Mouse (Mus musculus) heart, embryonic 15.5 days (tissue): Measurements from ENCODE around the gene Bex6. TPM values are rescaled to one million over a fixed set of nuclear protein-coding genes. Genes with fewer than 3 reads are reported as not detected.
A peak's percentile ranks its signal among the peaks of the same experiment; 100 is the strongest.

Experiments
- ATAC-seq: fragments of 200-750 bp; cut with Nextera tagmentation; replicated peaks from 2 replicates; pipeline ENCODE4 v1.8.0; 2017; ENCODE audit warnings: low read depth, moderate TSS enrichment; ENCODE audit not compliant: insufficient number of reproducible peaks, insufficient read depth, low FRiP score
- H3K27ac ChIP-seq: fragments of 300-500 bp; sonication (generic); 2 replicates; pipeline ENCODE4 v1.5.1; 2015; ENCODE audit warnings: mild to moderate bottlenecking, inconsistent platforms
- H3K27me3 ChIP-seq: fragments of 300-500 bp; sonication (generic); 2 replicates; pipeline ENCODE4 v1.6.1; 2015; ENCODE audit warnings: inconsistent platforms
- H3K36me3 ChIP-seq: fragments of 300-500 bp; sonication (generic); 2 replicates; pipeline ENCODE4 v1.6.1; 2015; ENCODE audit warnings: mild to moderate bottlenecking, inconsistent platforms
- H3K4me1 ChIP-seq: fragments of 300-500 bp; sonication (generic); replicated peaks from 2 replicates; pipeline ENCODE4 v1.6.1; 2015; ENCODE audit warnings: inconsistent platforms
- H3K4me2 ChIP-seq: fragments of 300-500 bp; sonication (generic); 2 replicates; pipeline ENCODE4 v1.6.1; 2015; ENCODE audit warnings: inconsistent platforms, mild to moderate bottlenecking, moderate library complexity
- H3K4me3 ChIP-seq: fragments of 300-500 bp; sonication (generic); 2 replicates; pipeline ENCODE4 v1.5.1; 2015; ENCODE audit warnings: mild to moderate bottlenecking, inconsistent platforms
- H3K9ac ChIP-seq: fragments of 300-500 bp; sonication (generic); 2 replicates; pipeline ENCODE4 v1.6.1; 2015; ENCODE audit warnings: mild to moderate bottlenecking, inconsistent platforms
- H3K9me3 ChIP-seq: fragments of 300-500 bp; sonication (generic); replicated peaks from 2 replicates; pipeline ENCODE4 v1.6.1; 2016; ENCODE audit warnings: inconsistent platforms
- WGBS: fragments of 180-500 bp; shearing (Covaris S2); methylation state at CpG from one replicate; pipeline ENCODE4 v1.1.7; 2015; ENCODE audit warnings: mixed read lengths; 5-methylcytosine and 5-hydroxymethylcytosine counted together
- polyA plus RNA-seq: library from polyadenylated mRNA; unstranded; fragments of >200 nt; fragmentation: Nextera tagmentation; extraction: Ambion mirVana; gene quantifications from 2 replicates; pipeline ENCODE4 v1.2.1, GENCODE M21; 2015

Gene Bex6
- polyA plus RNA-seq, 1 experiment from 2014 or later, result not detected

- no peak overlapping the region for H3K4me2 ChIP-seq
- H3K27me3 ChIP-seq, result no peaks in the 10 kb centered on the region
- H3K4me3 ChIP-seq, result no peak overlapping the region
- H3K9me3 ChIP-seq, result no peaks in the 10 kb centered on the region
- ATAC-seq, result no peak
- no peaks in the 10 kb centered on the region for H3K36me3 ChIP-seq
- 84% methylated on average over 8 of the region's 8 CpGs for WGBS
- no peak overlapping the region for H3K9ac ChIP-seq
- no peaks in the 10 kb centered on the region; the same call in 1 of the 2 replicates for H3K4me1 ChIP-seq
- H3K27ac ChIP-seq, result no peak overlapping the region
Measured at GRCm38 (mm10) chr16:32174340-32175005, 5.2 kb upstream of the Bex6 start.

- Histone ChIP-seq H3K4me3 (no peak overlapping the region), H3K36me3 (no peaks in the 10 kb centered on the region), H3K4me2 (no peak overlapping the region), H3K27ac (no peak overlapping the region), H3K9ac (no peak overlapping the region), H3K27me3 (no peaks in the 10 kb centered on the region), H3K9me3 (no peaks in the 10 kb centered on the region), H3K4me1 (no peaks in the 10 kb centered on the region; the same call in 1 of the 2 replicates)
- no peak for ATAC-seq
- 86% methylated on average over 4 of the region's 4 CpGs for WGBS
Measured at GRCm38 (mm10) chr16:32175029-32175428, 4.6 kb upstream of the Bex6 start.

GRCm38 (mm10) chr16:32176896-32177686 is 2.5 kb upstream of the Bex6 start:
- Histone ChIP-seq H3K4me3 (peak overlapping the region; percentile 13; the same call in 1 of the 2 replicates), H3K4me1 (no peaks in the 10 kb centered on the region; the same call in 1 of the 2 replicates), H3K4me2 (peak overlapping the region; percentile 43), H3K27me3 (no peaks in the 10 kb centered on the region), H3K9ac (no peak overlapping the region), H3K27ac (peak overlapping the region; percentile 76), H3K9me3 (no peaks in the 10 kb centered on the region), H3K36me3 (no peaks in the 10 kb centered on the region)
- 47% methylated on average over 18 of the region's 18 CpGs for WGBS
- peak; percentile 50 for ATAC-seq

- WGBS, result 90% methylated on average over 5 of the region's 5 CpGs
- Histone ChIP-seq H3K4me1 (peaks cover 4% of the 10 kb centered on the region; the same call in 1 of the 2 replicates), H3K9me3 (no peaks in the 10 kb centered on the region), H3K4me3 (no peak overlapping the region), H3K36me3 (no peaks in the 10 kb centered on the region), H3K9ac (no peak overlapping the region), H3K27me3 (no peaks in the 10 kb centered on the region), H3K4me2 (no peak overlapping the region), H3K27ac (no peak overlapping the region)
- ATAC-seq, result no peak
Measured at GRCm38 (mm10) chr16:32186056-32186455, 6.4 kb downstream of the Bex6 start.

- Histone ChIP-seq H3K27ac (no peak overlapping the region; the same call in 1 of the 2 replicates), H3K9ac (no peak overlapping the region), H3K4me3 (no peak overlapping the region), H3K36me3 (no peaks in the 10 kb centered on the region), H3K4me2 (no peak overlapping the region), H3K4me1 (peaks cover 4% of the 10 kb centered on the region; the same call in 1 of the 2 replicates), H3K9me3 (no peaks in the 10 kb centered on the region), H3K27me3 (no peaks in the 10 kb centered on the region)
- no peak for ATAC-seq
- WGBS, result 41% methylated on average over 6 of the region's 6 CpGs
Measured at GRCm38 (mm10) chr16:32189109-32189508, 9.5 kb downstream of the Bex6 start.

- 0 out of 2 replicates have a peak overlapping the region, but pooled peaks have one; percentile 19 for H3K27ac ChIP-seq
Measured at GRCm38 (mm10) chr16:32190011-32190441, 10.4 kb downstream of the Bex6 start.

GRCm38 (mm10) chr16:32200256-32201003 is 20.8 kb downstream of the Bex6 start:
- H3K9ac ChIP-seq, result no peak overlapping the region
- no peaks in the 10 kb centered on the region for H3K27me3 ChIP-seq
- H3K4me1 ChIP-seq, result no peaks in the 10 kb centered on the region
- peak overlapping the region; percentile 78 for H3K27ac ChIP-seq
- peak overlapping the region; percentile 29 for H3K4me3 ChIP-seq
- ATAC-seq, result no peak
- peak overlapping the region; percentile 18 for H3K4me2 ChIP-seq
- whole genome bisulfite sequencing, result 61% methylated on average over 21 of the region's 21 CpGs
- no peaks in the 10 kb centered on the region for H3K36me3 ChIP-seq
- no peaks in the 10 kb centered on the region for H3K9me3 ChIP-seq

More at GRCm38 (mm10) chr16:32190011-32190441, 10.4 kb downstream of the Bex6 start:
- Histone ChIP-seq H3K9me3 (no peaks in the 10 kb centered on the region), H3K4me2 (0 out of 2 replicates have a peak overlapping the region, but pooled peaks have one; percentile 31), H3K27me3 (no peaks in the 10 kb centered on the region), H3K4me1 (peaks cover 4% of the 10 kb centered on the region; the same call in 1 of the 2 replicates), H3K9ac (no peak overlapping the region), H3K36me3 (no peaks in the 10 kb centered on the region), H3K4me3 (no peak overlapping the region)
- ATAC-seq, result no peak
- 39% methylated on average over 11 of the region's 12 CpGs for WGBS

GRCm38 (mm10) chr16:32201004-32201325 is 21.3 kb downstream of the Bex6 start:
- no peaks in the 10 kb centered on the region for H3K9me3 ChIP-seq
- H3K4me3 ChIP-seq, result peak overlapping the region; percentile 29; the same call in 1 of the 2 replicates
- peak overlapping the region; percentile 18; the same call in 1 of the 2 replicates for H3K4me2 ChIP-seq
- no peak overlapping the region for H3K9ac ChIP-seq
- no peaks in the 10 kb centered on the region for H3K27me3 ChIP-seq
- peak overlapping the region; percentile 78 for H3K27ac ChIP-seq
- 65% methylated on average over 9 of the region's 9 CpGs for WGBS
- ATAC-seq, result no peak
- no peaks in the 10 kb centered on the region for H3K36me3 ChIP-seq
- H3K4me1 ChIP-seq, result no peaks in the 10 kb centered on the region

- ATAC-seq, result no peak
- no peaks in the 10 kb centered on the region for H3K9me3 ChIP-seq
- no peak overlapping the region for H3K9ac ChIP-seq
- no peaks in the 10 kb centered on the region for H3K36me3 ChIP-seq
- WGBS, result 70% methylated on average over 6 of the region's 6 CpGs
- H3K4me3 ChIP-seq, result no peak overlapping the region
- no peak overlapping the region for H3K27ac ChIP-seq
- no peak overlapping the region for H3K4me2 ChIP-seq
- H3K27me3 ChIP-seq, result no peaks in the 10 kb centered on the region
- no peaks in the 10 kb centered on the region for H3K4me1 ChIP-seq
Measured at GRCm38 (mm10) chr16:32202681-32203080, 23.1 kb downstream of the Bex6 start.

GRCm38 (mm10) chr16:32204902-32205301 is 25.3 kb downstream of the Bex6 start:
- no peak overlapping the region for H3K27ac ChIP-seq
- H3K4me1 ChIP-seq, result no peaks in the 10 kb centered on the region
- H3K36me3 ChIP-seq, result no peaks in the 10 kb centered on the region
- 49% methylated on average over 3 of the region's 3 CpGs for WGBS
- H3K9ac ChIP-seq, result no peak overlapping the region
- no peak for ATAC-seq
- no peak overlapping the region for H3K4me2 ChIP-seq
- no peak overlapping the region for H3K4me3 ChIP-seq
- H3K9me3 ChIP-seq, result peaks cover 2% of the 10 kb centered on the region; the same call in 1 of the 2 replicates
- no peaks in the 10 kb centered on the region for H3K27me3 ChIP-seq

GRCm38 (mm10) chr16:32214156-32214555 is 34.5 kb downstream of the Bex6 start:
- no peak overlapping the region for H3K4me3 ChIP-seq
- peaks cover 7% of the 10 kb centered on the region; the same call in 1 of the 2 replicates for H3K9me3 ChIP-seq
- no peaks in the 10 kb centered on the region for H3K27me3 ChIP-seq
- H3K27ac ChIP-seq, result peak overlapping the region; percentile 55; the same call in 1 of the 2 replicates
- peaks cover 7% of the 10 kb centered on the region for H3K4me1 ChIP-seq
- ATAC-seq, result no peak
- H3K9ac ChIP-seq, result no peak overlapping the region
- H3K36me3 ChIP-seq, result no peaks in the 10 kb centered on the region
- H3K4me2 ChIP-seq, result no peak overlapping the region
